Mouse (Mus musculus) mouse trophoblast stem cell (cell line): ENCODE data around the gene Amdhd2.

ENCODE experiments used
- in situ Hi-C, 2 experiments: fragments of 300-500 bp; cut with MseI, MboI; formaldehyde crosslinking; loops; 2 replicates in 1 of 2; 3 replicates in 1 of 2; pipeline ENCODE4 v1.15.1; 2025

Amdhd2 gene

DNA sequence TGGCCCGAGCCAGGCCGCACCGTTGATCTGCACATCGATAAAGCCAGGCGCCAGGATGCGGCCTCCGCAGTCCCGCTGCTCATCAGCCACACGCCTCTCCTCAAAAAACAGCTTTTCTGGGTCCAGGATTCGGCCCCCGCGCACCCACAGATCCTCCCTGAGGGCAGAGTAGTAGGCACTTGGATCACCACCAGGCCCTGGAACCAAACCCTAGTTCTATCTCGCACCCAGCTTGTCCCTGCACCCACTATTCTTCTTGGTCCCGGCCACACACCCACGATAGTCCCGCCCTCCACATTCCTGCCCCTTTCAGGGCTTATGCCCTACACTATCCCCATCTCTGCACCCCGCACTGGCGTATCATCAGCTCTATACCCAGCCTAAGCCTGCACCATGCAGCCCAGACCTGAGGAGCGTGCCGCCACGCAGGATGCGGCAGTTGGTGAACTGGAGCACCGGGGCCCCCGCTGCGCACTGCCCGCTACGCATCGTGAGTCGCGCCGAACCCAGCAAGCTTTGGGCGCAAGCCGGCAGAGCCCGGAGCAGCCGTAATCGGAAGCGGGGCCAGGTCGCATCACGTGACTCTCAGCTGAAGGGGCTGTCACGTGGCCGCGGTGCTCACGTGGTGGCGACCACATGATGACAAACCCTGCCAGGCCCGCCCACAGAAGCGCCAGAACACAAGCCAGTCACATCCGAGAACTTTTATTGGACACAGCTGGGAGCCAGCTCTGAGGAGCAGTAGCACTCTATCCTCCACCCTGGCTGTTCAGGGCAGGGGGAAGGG lies at the start of gene Amdhd2:
Amdhd2 (minus strand) TSS at position 591 of the 787 bp plus-strand sequence.
- in situ Hi-C loops, result no loop called here

DNA sequence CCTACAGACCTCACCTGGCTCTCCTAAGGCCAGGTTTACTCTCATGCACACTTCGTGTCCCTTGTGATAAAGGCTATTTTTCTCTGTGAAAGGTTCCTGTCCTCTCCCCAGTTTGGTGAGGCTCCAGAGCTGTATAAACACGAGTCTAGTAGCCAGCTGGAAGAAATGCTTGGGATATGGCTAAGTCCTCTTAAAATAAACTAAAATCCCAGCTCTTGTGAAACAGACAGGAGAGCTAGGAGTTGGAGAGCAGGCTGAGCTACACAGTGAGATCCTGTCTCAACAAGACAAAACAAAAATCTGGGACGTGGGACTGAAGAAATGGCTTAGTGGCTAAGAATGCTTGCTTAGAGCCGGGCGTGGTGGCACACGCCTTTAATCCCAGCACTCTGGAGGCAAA lies 49.6 kb upstream of the Amdhd2 start:
- in situ Hi-C loops, result no loop called here

DNA sequence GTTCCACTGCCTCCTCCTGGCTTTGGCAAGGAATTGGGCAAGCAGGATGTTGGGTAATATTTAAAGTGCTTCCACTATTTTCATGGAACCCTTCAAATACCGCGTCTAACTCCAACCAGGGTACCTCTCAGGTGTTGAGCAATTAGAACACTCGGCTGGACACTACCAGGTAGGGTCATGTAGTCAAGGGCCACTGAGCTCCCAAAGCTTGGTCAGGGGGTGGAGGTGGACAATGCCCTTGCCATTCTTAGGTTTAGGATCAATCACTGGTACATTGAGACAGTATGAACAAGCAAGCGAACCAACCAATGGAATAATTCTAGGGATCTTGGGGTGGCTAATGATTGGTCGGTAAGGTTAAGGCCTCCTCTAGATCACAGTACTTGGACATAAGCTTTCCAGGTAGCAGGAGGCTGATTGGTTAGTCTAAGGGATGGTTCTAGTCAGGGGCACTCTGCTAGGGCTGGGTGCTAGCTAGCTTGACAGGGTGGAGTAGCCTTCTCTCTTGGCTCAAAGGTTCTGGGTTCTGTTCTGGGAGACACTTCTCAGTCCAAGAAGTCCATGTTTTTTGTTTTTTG lies 49.0 kb upstream of the Amdhd2 start:
- in situ Hi-C loops, result no loop called here

DNA sequence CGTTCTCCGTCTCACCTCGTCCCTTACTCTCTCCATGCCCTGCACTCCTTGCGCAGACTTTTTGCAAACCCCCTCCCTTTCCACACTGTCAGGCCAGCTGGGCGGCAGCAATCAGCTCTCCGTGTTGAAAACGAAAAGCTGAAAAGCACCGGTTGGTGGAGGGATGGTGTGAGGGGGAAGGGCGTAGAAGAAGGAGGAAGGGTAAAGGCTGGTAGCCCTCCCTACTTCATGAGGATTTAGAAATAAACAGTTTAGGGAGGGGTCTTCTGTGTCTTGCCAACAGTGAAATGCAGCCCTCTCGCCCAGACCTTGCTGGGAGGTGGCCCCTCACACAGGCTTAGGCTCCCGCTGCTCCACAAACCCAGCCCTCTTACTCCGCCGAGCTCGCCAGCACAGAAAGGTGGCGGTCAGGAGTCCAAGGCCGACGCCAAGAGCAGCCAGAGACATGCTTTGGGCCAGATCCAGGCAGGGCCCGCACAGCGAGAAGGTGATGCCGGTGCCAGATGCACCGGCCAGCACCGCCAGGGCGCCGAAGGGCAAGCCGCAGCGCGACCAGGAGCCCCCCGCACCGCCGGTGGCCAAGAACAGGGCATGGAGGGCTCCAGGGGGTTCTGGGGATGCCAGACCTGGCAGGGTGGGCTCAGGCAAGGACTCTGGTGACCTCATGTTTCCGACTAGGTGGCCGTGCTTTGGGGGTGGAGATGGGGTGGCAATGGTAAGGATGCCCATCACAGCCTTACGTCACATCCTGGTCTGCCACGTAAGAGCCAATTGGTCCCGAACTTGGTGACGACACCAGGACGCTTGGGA lies 48.3 kb upstream of the Amdhd2 start:
- in situ Hi-C loops, result no loop called here

DNA sequence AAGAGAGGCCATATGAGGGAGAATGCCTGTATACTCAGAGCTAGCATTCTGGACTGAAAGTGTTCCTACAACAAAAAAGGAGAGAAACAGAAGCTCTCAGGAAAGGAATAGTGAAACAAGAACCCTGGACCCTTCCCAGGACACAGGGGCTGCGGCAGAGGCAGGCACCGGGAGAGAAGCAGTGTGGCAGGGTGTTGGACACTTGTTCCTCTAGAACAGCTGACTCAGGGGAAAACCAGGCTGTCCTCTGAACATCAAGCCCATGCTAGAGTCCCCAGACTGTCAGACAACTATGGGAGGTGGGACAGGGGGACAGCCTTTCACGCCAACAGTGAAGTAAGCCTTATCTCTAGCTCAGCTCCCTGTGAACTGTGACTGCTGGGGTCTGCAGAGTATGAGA lies 47.0 kb upstream of the Amdhd2 start:
- in situ Hi-C loops, result no loop called here

DNA sequence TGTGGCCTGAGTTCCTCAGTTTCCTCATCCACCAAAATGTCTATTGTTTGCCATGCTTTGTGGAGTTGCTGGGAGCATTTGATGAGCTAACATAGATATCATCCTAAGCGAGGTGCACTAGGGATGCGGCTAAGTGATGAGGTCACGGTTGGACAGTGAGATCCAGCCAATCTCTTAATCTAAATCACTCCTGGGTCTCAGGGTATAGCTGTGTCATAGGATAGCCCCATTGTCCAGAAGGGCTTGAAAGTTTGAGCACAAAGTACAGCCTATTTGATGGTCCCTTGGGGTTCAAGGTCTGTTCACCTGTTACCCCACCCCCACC lies 46.3 kb upstream of the Amdhd2 start:
- in situ Hi-C loops, result no loop called here

DNA sequence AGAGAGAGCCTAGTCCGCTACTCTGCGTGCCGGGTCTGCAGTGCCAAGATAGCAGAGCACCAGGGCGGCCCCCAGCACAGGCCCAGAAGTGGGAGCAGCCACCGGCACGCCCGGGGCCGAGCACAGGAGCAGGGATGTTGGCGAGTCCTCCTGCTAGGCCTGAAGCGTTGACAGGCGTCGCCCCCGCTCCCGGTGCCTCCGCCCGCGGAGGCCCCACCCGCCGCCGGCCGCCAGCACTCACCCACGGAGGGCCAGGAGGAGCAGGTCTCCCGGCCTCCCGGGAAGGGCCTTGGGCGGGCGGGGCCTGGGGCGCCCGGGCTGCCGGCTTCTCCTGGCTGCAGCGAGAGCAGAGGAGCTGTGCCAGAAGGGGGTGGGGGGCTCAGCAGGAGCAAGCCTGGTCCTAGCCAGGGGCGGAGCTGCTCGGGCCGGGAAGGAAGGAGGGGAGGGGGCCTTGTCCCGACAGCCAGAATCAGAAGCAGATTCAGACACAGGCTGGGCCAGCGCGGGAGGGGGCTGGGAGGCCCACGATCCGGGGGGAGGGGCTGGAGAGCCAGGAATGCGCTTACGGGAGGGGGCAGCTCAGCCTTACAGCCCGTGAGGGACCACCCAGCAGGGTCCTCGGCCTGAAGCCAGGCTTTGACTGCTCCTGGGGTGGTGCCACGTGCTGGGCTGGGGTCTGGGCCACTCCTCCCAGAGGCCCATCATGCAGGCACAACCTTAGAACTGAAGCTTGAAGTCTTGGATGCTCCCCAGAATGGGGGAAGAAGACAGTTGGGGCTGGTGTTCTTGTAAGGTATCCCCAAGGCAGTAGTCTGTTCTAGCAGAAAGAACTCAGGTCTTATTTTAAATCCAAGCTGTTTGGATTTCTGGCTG lies 45.7 kb upstream of the Amdhd2 start, which contains the start of gene Ntn3:
Ntn3 (minus strand) TSS at position 489 of the 873 bp plus-strand sequence.
- in situ Hi-C loops, result no loop called here

DNA sequence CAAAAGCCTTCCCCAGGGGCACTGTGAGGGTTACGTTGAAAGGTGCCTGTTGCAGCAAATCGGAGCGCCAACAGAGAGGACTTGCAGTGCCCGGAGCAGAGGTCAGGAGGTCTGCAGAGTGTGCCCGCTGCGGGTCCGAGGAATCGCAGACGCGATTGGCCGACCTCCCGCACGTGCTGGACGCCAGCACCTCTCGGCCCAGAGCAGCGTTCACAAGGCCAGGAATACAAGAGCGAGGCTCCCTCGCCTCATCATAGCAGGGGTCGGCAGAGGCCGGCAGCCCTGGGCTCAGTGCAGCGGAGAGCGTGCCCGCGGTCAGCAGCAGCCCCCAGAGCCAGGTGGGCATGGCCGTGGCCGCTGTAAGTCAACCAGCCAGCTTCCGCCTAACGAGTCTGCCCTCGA lies 45.1 kb upstream of the Amdhd2 start:
- in situ Hi-C loops, result no loop called here

DNA sequence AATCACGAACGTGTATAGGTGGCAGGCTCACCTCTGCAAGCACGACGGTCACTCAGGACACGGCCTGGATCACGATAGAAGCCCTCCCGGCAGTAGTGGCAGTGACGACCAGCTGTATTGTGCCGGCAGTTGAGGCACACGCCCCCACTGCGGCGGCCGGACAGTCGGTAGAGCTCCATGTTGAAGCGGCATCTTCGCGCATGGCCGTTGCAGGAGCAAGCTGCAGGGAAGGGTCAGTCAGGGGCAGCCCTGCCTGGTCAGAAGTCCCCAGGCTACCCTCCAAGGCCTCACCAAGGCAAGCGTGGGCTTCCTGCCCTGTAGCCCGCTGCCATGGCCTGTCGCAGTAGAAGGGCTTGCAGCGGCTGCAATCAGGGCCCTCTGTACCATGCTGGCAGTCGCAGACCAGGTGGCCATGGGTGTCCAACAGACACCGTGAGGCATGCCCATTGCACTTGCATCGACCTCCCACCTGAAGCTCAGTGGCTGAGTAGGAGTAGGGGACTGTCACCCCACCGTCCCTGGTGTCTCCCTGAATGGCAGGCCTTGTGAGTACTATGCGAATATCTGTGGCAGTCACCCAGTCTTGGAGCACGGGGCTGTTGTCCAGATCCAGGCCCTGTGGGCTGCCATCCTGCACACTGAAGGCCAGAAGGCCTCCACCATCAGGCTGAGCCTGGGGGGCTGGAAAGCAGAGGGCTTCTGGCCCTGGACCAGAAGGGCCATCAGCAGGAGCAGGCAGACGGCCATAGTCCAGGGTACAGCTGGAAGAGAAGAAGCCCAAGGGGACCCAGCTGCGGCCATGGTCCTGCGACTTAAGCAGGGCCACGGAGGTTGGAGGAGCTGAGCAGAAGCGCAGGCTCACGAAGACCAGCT lies 44.4 kb upstream of the Amdhd2 start:
- in situ Hi-C loops, result no loop called here

DNA sequence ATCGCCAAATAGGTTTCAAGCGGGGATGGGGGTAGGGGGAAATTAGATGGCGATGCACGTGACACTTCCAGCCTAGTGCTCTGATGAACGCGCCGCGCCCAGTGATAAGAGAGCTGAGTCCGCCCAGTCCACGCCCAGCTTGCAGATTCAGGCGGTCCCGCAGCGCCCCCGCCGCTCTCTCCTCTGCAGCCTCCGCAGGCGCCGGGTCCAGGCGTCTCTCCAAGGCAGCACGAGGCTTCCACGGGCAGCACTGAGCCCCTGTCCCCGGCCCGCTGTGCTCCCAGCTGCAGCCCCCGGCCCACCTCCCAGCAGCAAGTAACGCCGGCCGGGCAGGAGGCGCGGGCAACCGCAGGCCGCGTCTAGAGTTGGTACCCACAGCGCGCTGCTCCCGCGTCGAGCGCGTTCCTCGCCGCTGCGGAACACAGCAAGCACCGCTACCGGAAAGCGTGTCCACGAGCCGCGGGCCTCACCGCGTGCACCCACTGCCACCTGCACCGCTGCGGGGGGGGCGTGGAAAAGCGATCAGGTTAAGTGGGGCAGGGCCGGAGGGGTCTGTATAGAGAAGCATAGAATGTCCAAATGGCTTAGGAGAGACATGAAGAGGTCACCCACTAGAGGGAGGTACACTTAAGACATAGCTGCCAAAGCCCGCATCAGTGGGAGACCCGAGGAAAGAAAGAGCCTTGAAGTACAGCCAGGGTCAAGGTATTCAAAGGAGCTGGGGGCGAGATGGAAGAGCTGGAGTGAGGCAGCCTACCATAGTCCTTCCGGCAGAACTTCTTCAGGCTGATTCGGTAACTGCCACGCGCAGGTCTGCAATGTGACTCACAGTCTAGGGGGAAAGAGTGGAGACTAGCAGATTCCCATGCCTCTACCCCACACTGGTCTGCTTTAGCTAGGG lies 43.1 kb upstream of the Amdhd2 start:
- in situ Hi-C loops, result no loop called here

DNA sequence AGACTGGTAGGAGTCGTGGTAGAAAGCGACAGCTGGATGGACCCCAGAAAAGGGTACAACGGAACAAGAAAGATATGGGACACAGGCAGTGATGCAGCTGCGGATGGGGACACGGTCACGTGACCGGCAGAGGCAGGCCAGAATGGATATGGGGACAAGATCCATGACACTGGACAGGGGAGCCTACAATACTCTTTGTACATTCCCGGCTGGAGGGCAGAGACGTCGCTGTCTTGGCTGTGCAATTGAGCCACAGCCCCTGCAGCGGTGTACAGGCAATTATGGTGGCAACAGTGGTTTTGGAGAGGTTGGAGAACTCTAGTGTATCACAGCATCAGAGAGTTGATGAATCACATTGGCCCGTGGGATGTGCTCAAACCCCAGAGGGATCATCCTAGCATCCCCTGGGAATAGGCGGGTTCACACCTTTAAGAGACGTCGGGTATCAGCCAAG lies 42.4 kb upstream of the Amdhd2 start:
- in situ Hi-C loops, result no loop called here

DNA sequence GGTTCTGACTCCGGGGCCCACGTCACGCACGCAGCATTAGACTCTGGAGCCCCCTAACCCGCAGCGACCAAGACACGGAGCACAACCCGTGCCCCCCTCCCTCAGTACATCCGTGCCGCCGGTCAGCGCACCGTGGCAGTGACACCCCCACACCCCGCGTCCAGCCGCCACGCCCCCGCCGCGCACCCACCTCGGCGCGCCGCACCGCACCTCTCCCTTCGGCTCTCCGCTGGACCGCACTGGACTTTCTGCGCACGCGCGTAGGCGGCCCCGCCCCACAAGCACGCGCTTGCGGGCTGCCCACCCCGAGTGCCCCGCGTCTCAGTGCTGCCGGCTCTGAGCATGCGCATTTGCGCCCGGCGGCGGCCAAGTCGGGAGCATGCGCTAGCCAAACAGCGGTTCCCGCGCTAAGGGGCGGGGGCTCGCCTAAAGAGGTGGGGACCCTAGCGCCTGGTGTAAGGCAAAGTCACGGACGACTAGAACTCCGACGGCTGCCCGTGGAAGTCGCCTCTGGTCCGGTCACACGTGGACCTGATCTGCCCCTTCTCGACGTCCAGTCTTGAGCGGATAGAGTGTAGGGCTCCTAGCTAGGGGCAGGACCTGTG lies 41.8 kb upstream of the Amdhd2 start, which contains the start of gene Tbc1d24:
Tbc1d24 (minus strand) TSS at position 279 of the 605 bp plus-strand sequence.
- in situ Hi-C loops, result no loop called here

DNA sequence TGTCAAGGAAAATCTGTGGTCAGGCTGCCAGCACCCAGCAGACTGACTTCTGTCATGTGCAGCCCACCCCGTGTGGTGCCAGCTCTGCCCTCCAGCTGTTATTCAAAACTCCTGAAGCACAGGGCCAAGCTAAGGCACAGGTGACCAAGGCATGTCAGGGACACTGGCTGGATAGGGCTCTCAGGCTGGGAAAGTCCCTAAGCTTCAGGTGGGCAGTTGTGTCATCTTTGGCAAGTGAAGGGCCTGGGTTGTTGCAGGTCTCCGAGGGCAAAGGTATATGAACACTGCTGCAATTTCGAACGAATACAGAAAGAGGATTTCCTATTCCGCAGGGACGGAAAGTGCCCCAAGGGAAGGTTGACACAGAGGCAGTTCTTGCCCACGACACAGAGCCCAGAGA lies 41.3 kb upstream of the Amdhd2 start:
- in situ Hi-C loops, result no loop called here

DNA sequence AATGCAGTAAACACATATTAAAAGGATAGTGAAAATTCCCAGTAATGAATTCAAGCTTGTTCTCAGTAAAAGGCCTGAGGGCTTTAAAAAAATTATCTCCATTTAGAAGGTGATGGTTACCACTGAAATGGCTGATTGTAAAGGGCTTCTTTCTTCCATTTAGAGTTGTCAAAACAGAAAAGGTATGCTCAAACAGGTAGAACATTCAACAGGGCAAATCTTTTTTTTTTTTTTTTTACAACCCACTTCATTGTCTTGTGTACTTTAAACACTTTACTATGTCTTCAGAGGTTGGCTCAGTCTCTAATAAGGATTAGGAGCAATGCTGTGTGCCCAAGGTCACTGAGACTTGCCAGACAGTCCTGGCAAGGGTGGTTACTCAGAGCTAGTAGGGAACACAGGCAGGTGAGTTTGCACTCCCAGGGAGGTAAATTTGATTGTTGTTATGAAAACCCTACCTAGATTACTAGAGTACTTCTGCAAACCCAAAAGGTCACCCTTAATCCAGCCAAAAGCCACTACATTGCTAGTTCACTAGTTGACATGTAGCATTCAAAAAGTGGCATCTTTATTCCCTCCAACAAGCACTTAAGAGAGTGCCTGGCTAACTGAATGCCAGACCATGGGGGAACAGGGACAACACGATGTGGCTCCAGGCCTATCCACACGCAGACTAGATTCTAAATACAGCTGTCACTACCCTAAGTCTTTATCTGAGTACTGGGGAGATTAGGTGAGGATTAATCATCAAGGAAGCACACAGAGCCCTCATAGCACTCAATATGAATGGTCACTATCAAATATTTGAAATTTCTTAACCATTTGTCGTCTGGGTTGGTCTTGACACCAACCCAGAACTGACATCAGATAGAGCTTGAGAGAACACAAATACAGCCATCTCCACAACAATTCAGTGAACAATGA lies 40.3 kb upstream of the Amdhd2 start:
- in situ Hi-C loops, result no loop called here

DNA sequence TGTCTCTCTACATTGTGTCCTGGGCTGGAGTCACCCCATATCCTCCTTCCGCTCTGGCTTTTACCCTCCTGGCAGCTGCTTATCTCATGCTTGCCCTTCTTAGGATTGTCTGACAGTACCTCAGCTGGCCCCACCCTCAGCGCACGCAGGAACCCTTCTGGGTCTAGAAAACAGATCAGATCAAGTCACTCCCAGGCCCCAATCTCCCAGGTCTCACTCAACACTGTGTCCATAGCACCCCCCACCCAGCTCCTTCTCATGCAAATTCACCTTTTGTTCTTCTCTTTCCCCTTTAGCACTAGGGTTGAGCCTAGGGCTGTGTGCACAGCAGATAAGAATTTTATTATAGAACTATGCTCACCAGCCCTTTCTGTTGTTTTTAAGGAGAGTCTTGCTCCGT lies 39.5 kb upstream of the Amdhd2 start:
- in situ Hi-C loops, result no loop called here

DNA sequence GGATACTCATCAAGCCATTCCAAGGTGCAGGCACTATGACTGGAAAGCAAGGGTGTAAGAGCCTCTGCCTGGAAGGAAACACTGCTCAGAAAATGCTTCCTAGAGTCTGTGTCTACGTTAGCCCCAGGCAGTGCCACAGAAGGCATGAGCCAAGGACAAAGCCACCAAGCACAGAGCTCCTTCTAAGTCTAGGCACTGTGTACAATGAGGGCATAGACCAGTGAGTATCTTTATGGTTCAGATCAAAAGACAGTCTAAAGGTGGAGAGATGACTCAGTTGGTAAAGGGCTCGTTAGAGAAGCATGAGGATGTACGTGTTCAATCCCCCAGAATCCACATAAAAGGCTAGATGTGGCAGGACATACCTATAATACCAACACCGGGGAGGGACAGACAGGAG lies 37.5 kb upstream of the Amdhd2 start:
- in situ Hi-C loops, result no loop called here

DNA sequence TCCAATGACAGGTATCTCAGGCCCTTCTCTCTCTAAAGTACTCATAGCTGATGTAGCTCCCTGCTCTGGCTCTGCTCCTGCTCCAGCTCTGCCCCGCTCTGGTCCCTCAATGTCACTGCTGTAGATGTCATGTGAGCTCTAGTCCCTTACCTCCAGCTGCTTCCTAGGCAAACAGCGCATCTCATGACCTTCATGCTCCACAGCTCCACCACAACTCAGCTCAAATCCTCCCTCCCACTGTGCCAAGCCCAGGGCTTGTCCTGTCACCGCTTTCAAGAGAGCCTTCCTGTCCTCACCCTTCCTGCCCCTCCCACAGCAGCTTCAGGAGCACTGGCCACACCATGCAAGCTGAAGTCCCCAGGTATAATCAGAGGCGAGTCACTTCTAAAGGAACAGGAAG lies 36.2 kb upstream of the Amdhd2 start:
- in situ Hi-C loops, result no loop called here

DNA sequence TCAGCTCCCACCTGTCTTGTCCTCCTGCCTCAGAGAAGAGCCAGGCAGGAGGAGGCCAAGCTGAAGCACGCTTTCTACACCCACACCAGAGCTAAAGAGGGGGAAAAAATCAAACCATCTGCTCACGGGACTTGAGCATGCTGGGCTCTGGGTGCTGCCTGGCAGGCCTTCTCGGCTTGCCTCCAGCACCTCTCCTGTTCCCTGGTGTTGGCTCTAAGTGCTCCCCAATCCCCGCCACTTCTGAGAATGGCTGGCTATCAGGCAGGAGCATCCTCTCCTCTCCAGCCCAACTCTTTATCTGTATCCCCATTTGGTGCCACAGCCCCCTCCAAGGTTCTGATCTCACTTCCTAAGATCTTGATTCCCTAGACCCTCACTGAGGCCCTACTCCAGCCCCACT lies 35.7 kb upstream of the Amdhd2 start:
- in situ Hi-C loops, result no loop called here
